Mouse (Mus musculus): ENCODE measurements around the gene Il12rb1. TPM values are rescaled to one million over a fixed set of nuclear protein-coding genes. Genes with fewer than 3 reads are reported as not detected.

Gene Il12rb1
- polyA plus RNA-seq, 1 experiment from 2014 or later = 0.19 TPM

DNA sequence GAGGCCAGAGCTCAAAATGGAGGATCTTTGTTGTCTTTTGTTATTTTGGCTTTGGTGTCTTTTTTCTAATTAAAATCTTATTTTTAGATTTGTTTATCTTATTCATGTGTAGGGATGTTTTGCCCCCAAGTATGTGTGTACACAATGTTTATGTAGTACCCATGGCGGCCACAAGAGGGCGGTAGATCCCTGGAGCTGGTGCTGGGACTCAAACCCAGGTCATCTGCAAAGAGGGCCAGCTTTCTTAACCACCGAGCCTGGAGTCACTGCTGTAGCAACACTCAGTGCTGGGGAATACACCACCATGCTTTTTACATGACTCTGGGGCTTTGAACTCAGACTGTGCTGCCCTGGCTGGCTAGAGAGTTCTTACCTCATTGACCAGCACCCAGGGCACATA is 44.9 kb upstream of the Il12rb1 start:
- Histone ChIP-seq H3K27ac (replicated peaks) (peak overlapping the region; percentile 81), H3K4me3 (ENCODE audit: low read depth, low read length) (no peak overlapping the region), H3K4me2 (replicated peaks; ENCODE audit: low read depth) (no peak overlapping the region), H3K9ac (ENCODE audit: low read length) (no peak overlapping the region), H3K9me3 (ENCODE audit: control insufficient read depth, low read length) (no peaks in the 10 kb centered on the region), H3K36me3 (ENCODE audit: control insufficient read depth, insufficient read depth, low read length) (peaks cover 12% of the 10 kb centered on the region), H3K4me1 (replicated peaks; ENCODE audit: control insufficient read depth, insufficient read depth) (0 out of 2 replicates have a peak, but pooled peaks cover 7% of the 10 kb centered on the region), H3K27me3 (ENCODE audit: control insufficient read depth, insufficient read depth, low read length) (no peaks in the 10 kb centered on the region)
- ATAC-seq (ENCODE audit: low FRiP score, low TSS enrichment) = no peak
- TF ChIP-seq CTCF (IDR thresholded peaks at IDR 0.05; ENCODE audit: low read depth) = peak; percentile 87
- TF ChIP-seq EP300 (optimal IDR thresholded peaks at IDR 0.05) = no peak
- WGBS = 7% methylated on average over 3 of the region's 3 CpGs
- peak; percentile 64 for DNase-seq (ENCODE audit: low spot score)

DNA sequence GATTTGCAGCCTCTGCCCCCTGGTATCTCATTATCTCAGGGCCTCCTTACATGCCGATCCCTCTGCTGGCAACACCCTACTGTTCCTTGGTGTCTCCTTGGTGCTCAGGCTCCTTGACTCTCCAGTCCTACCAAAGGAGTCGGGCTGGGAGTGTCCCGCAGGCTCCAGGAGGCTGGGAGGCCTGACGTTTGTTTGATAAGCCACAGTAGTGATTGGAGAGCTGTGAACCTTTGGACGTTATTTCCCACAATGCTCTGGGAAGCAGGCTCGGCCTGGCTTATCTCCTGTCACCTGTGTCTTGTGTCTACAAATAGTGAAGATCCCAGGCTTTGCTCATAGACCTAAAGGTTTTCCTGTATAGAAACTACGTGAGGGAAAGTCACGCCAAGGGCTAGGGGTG is 44.2 kb upstream of the Il12rb1 start:
- Histone ChIP-seq H3K27me3 (ENCODE audit: control insufficient read depth, insufficient read depth, low read length) (no peaks in the 10 kb centered on the region), H3K9me3 (ENCODE audit: control insufficient read depth, low read length) (no peaks in the 10 kb centered on the region), H3K4me1 (replicated peaks; ENCODE audit: control insufficient read depth, insufficient read depth) (0 out of 2 replicates have a peak, but pooled peaks cover 7% of the 10 kb centered on the region), H3K4me2 (replicated peaks; ENCODE audit: low read depth) (no peak overlapping the region), H3K36me3 (ENCODE audit: control insufficient read depth, insufficient read depth, low read length) (peaks cover 13% of the 10 kb centered on the region), H3K27ac (replicated peaks) (peak overlapping the region; percentile 82), H3K9ac (ENCODE audit: low read length) (no peak overlapping the region), H3K4me3 (ENCODE audit: low read depth, low read length) (no peak overlapping the region)
- DNase-seq (ENCODE audit: low spot score) = peak; percentile 86
- TF ChIP-seq EP300 (optimal IDR thresholded peaks at IDR 0.05) (no peak), CTCF (IDR thresholded peaks at IDR 0.05; ENCODE audit: low read depth) (no peak)
- 60% methylated on average over 8 of the region's 8 CpGs for WGBS
- ATAC-seq (ENCODE audit: low FRiP score, low TSS enrichment) = peak; percentile 49

DNA sequence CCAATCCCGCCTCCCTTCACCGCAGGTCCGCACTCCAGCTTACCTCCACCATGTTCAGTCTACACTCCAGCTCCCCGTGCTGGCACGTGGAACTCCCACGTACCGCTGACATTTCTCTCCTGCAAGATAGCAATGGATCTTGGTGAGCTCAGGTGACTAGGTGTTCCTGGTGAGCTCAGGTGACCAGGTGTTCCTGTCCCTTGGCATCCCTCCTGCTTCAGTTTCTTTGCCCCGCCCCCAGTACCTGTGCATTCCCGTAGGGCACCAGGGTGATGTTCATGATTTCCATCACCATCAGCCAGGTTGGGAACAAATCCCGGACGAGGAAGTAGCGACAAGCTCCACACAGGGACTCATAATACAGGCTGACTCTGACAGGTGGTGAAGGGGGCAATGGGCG is 43.6 kb upstream of the Il12rb1 start:
- H3K36me3 ChIP-seq (ENCODE audit: control insufficient read depth, insufficient read depth, low read length) = peaks cover 14% of the 10 kb centered on the region
- H3K4me2 ChIP-seq (replicated peaks; ENCODE audit: low read depth) = peak overlapping the region; percentile 87

DNA sequence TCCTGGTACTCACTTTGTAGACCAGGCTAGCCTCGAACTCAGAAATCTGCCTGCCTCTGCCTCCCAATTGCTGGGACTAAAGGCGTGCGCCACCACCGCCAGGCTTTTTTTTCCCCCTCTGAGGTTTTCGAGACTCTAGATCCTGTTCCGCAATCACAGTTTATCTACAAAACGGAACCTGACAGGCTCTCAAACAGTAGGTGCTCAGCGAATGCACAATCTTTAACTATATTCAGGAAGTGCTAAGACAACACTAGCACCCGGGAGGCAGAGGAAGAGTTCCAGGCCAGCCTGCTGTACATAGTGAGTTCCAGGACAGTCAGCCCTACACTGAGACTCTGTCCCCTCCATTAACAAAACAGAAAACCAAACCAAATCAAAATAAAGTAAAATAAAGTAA is 42.9 kb upstream of the Il12rb1 start:
- Histone ChIP-seq H3K4me2 (replicated peaks; ENCODE audit: low read depth) (peak overlapping the region; percentile 87), H3K4me1 (replicated peaks; ENCODE audit: control insufficient read depth, insufficient read depth) (0 out of 2 replicates have a peak, but pooled peaks cover 3% of the 10 kb centered on the region), H3K27ac (replicated peaks) (peak overlapping the region; percentile 82), H3K27me3 (ENCODE audit: control insufficient read depth, insufficient read depth, low read length) (no peaks in the 10 kb centered on the region), H3K36me3 (ENCODE audit: control insufficient read depth, insufficient read depth, low read length) (peaks cover 17% of the 10 kb centered on the region), H3K9me3 (ENCODE audit: control insufficient read depth, low read length) (no peaks in the 10 kb centered on the region), H3K4me3 (ENCODE audit: low read depth, low read length) (peak overlapping the region; percentile 48), H3K9ac (ENCODE audit: low read length) (peak overlapping the region; percentile 70)
- no peak for ATAC-seq (ENCODE audit: low FRiP score, low TSS enrichment)
- no peak for DNase-seq (ENCODE audit: low spot score)
- TF ChIP-seq EP300 (optimal IDR thresholded peaks at IDR 0.05) (no peak), CTCF (IDR thresholded peaks at IDR 0.05; ENCODE audit: low read depth) (no peak)
- 50% methylated on average over 9 of the region's 9 CpGs for WGBS

More for the DNA sequence above, 43.6 kb upstream of the Il12rb1 start:
- TF ChIP-seq EP300 (optimal IDR thresholded peaks at IDR 0.05) (no peak), CTCF (IDR thresholded peaks at IDR 0.05; ENCODE audit: low read depth) (no peak)
- Histone ChIP-seq H3K9ac (ENCODE audit: low read length) (no peak overlapping the region), H3K27me3 (ENCODE audit: control insufficient read depth, insufficient read depth, low read length) (no peaks in the 10 kb centered on the region), H3K4me1 (replicated peaks; ENCODE audit: control insufficient read depth, insufficient read depth) (0 out of 2 replicates have a peak, but pooled peaks cover 3% of the 10 kb centered on the region), H3K4me3 (ENCODE audit: low read depth, low read length) (no peak overlapping the region), H3K9me3 (ENCODE audit: control insufficient read depth, low read length) (no peaks in the 10 kb centered on the region), H3K27ac (replicated peaks) (peak overlapping the region; percentile 82)
- ATAC-seq (ENCODE audit: low FRiP score, low TSS enrichment) = no peak
- DNase-seq (ENCODE audit: low spot score) = peak; percentile 67
- 73% methylated on average over 13 of the region's 13 CpGs for WGBS

DNA sequence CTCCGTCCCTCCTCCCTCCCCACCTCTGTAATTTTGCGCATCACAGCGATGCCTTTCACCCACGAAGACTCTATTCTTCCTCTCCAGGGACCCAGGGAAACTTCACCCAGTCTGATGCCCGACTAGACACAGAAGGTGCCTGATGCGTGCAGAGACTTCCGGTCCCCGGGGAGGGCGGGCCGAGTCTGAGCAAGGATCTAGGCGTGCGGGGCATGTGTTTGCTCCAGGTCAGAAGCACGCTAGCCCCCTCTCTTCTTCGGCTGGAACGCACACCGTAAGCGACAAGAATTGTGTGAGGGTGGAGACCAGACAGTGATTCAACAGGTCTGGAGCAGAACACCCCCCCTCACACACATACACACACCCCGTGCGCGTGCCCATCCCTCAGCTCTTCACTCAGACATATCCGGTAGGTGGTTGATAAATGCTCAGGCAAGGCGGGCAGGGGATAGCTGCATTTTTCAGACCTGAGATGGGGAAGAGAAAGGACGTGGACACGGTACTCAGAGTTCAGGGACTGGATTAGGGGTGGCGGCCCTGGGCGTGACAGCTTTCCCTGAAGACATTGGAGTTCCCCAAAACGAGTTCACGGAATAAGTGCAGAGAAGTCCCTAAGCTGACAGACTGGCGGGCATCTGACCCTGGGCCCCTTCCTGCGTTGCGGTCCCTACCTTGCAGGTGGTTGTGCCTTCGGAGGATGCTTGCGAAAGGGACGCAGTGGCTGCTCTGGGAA is 42.2 kb upstream of the Il12rb1 start:
- DNase-seq (ENCODE audit: low spot score) (peak; percentile 71), ATAC-seq (ENCODE audit: low FRiP score, low TSS enrichment) (no peak)
- peak overlapping the region; percentile 87 for H3K4me2 ChIP-seq (replicated peaks; ENCODE audit: low read depth)
- H3K4me3 ChIP-seq (ENCODE audit: low read depth, low read length) = peak overlapping the region; percentile 48
- no peaks in the 10 kb centered on the region for H3K27me3 ChIP-seq (ENCODE audit: control insufficient read depth, insufficient read depth, low read length)
- peak overlapping the region; percentile 70 for H3K9ac ChIP-seq (ENCODE audit: low read length)
- H3K36me3 ChIP-seq (ENCODE audit: control insufficient read depth, insufficient read depth, low read length) = peaks cover 22% of the 10 kb centered on the region
- WGBS = 1% methylated on average over 34 of the region's 34 CpGs
- TF ChIP-seq CTCF (IDR thresholded peaks at IDR 0.05; ENCODE audit: low read depth) (no peak), EP300 (optimal IDR thresholded peaks at IDR 0.05) (no peak)
- H3K9me3 ChIP-seq (ENCODE audit: control insufficient read depth, low read length) = no peaks in the 10 kb centered on the region
- H3K4me1 ChIP-seq (replicated peaks; ENCODE audit: control insufficient read depth, insufficient read depth) = 0 out of 2 replicates have a peak, but pooled peaks cover 3% of the 10 kb centered on the region
- peak overlapping the region; percentile 79 for H3K27ac ChIP-seq (replicated peaks)
